Mouse (Mus musculus) cerebellum, adult 8-10 months (tissue): ENCODE measurements around the gene Bst1.
A peak's percentile ranks its signal among the peaks of the same experiment; 100 is the strongest.

Experiments used
- DNase-seq: peaks from one replicate; pipeline ENCODE4 v3.0.0; 2022

The Bst1 gene

GRCm38 (mm10) chr5:43818695-43819094, at the start of gene Bst1:
TSS of gene Bst1 (plus strand) at chr5:43818885.
- no peak for DNase-seq

- DNase-seq, result no peak
These were observed 47.9 kb upstream of the Bst1 start for GRCm38 (mm10) chr5:43770618-43771354.

- DNase-seq, result no peak
These were observed 47.1 kb upstream of the Bst1 start for GRCm38 (mm10) chr5:43771555-43771954.

- no peak for DNase-seq
These were observed 42.3 kb upstream of the Bst1 start for GRCm38 (mm10) chr5:43776407-43776806.

- no peak for DNase-seq
These were observed 41.7 kb upstream of the Bst1 start for GRCm38 (mm10) chr5:43776993-43777392.

- no peak for DNase-seq
These were observed 40.1 kb upstream of the Bst1 start for GRCm38 (mm10) chr5:43778583-43778982.

- DNase-seq, result no peak
These were observed 37.2 kb upstream of the Bst1 start for GRCm38 (mm10) chr5:43781423-43781976.

- DNase-seq, result peak; percentile 83
These were observed 36.4 kb upstream of the Bst1 start for GRCm38 (mm10) chr5:43781977-43782930.

GRCm38 (mm10) chr5:43783996-43784395, 34.7 kb upstream of the Bst1 start:
- DNase-seq, result no peak

- no peak for DNase-seq
These were observed 32.1 kb upstream of the Bst1 start for GRCm38 (mm10) chr5:43786607-43787006.

- no peak for DNase-seq
These were observed 30.5 kb upstream of the Bst1 start for GRCm38 (mm10) chr5:43787976-43788752.

GRCm38 (mm10) chr5:43792354-43792753, 26.3 kb upstream of the Bst1 start:
- DNase-seq, result no peak

GRCm38 (mm10) chr5:43799530-43799929, 19.2 kb upstream of the Bst1 start:
- DNase-seq, result no peak

GRCm38 (mm10) chr5:43800700-43801099, 18.0 kb upstream of the Bst1 start:
- no peak for DNase-seq

GRCm38 (mm10) chr5:43801253-43801652, 17.4 kb upstream of the Bst1 start:
- DNase-seq, result no peak

- no peak for DNase-seq
These were observed 16.9 kb upstream of the Bst1 start for GRCm38 (mm10) chr5:43801798-43802197.

GRCm38 (mm10) chr5:43805401-43805800, 13.3 kb upstream of the Bst1 start:
- no peak for DNase-seq

- DNase-seq, result no peak
These were observed 12.3 kb upstream of the Bst1 start for GRCm38 (mm10) chr5:43806340-43806739.

- no peak for DNase-seq
These were observed 11.8 kb upstream of the Bst1 start for GRCm38 (mm10) chr5:43806914-43807313.

GRCm38 (mm10) chr5:43807744-43808696, 10.7 kb upstream of the Bst1 start:
- peak; percentile 46 for DNase-seq

- no peak for DNase-seq
These were observed 8.1 kb upstream of the Bst1 start for GRCm38 (mm10) chr5:43810427-43811062.
